Mouse (Mus musculus) liver, adult 2 months (tissue): ENCODE measurements at regions not wholly inside any gene's neighbourhood (a gene's known extent, or its start where the extent isn't known, plus 50 kb on each side); places are given as distances from the start of the nearest gene placed in this dataset.

Experiments
- DNase-seq: peaks from one replicate; pipeline ENCODE4 v3.0.0-alpha.2; 2011; ENCODE audit warnings: low read depth, low spot score; ENCODE audit errors: extremely low read depth
- H3K27ac ChIP-seq: fragments of 200-500 bp; replicated peaks from 2 replicates; pipeline ENCODE4 v1.5.1; 2012; ENCODE audit warnings: low read depth, mild to moderate bottlenecking, control low read depth, inconsistent platforms, low read length; ENCODE audit not compliant: insufficient read depth
- H3K27me3 ChIP-seq: fragments of 200-500 bp; 2 replicates; pipeline ENCODE4 v1.6.1; 2012; ENCODE audit warnings: mild to moderate bottlenecking, moderate library complexity, low read length, inconsistent platforms; ENCODE audit not compliant: control insufficient read depth, insufficient read depth
- H3K36me3 ChIP-seq: fragments of 200-500 bp; 2 replicates; pipeline ENCODE4 v1.6.1; 2012; ENCODE audit warnings: low read length, inconsistent platforms; ENCODE audit not compliant: control insufficient read depth, insufficient read depth
- H3K4me1 ChIP-seq: fragments of 200-500 bp; 2 replicates; pipeline ENCODE4 v1.6.1; 2011; ENCODE audit warnings: low read length; ENCODE audit not compliant: control insufficient read depth, insufficient read depth
- H3K4me3 ChIP-seq: fragments of 200-500 bp; 2 replicates; pipeline ENCODE4 v1.5.1; 2011; ENCODE audit warnings: low read depth, mild to moderate bottlenecking, control low read depth, low read length, moderate library complexity; ENCODE audit not compliant: insufficient read depth
- H3K79me2 ChIP-seq: fragments of 200-500 bp; 2 replicates; pipeline ENCODE4 v1.6.1; 2012; ENCODE audit warnings: inconsistent platforms, mild to moderate bottlenecking, low read length, moderate library complexity; ENCODE audit not compliant: control insufficient read depth, insufficient read depth
- H3K9ac ChIP-seq: fragments of 200-500 bp; 2 replicates; pipeline ENCODE4 v1.6.1; 2012; ENCODE audit warnings: low read depth, mild to moderate bottlenecking, control low read depth, inconsistent platforms, low read length
- CTCF ChIP-seq: fragments of 200-500 bp; IDR thresholded peaks from 2 replicates; pipeline ENCODE4 v1.5.1; 2011; ENCODE audit warnings: low read depth, low read length, control low read depth
- POLR2A ChIP-seq: fragments of 200-500 bp; IDR thresholded peaks from 2 replicates; pipeline ENCODE4 v1.6.1; 2011; ENCODE audit warnings: low read length, control low read depth; ENCODE audit not compliant: insufficient read depth; ENCODE audit errors: extremely low read depth
- WGBS: fragments of 180-500 bp; shearing (Covaris S2); methylation state at CpG from one replicate; pipeline ENCODE4 v1.1.7; 2018; 5-methylcytosine and 5-hydroxymethylcytosine counted together

GRCm38 (mm10) chr11:71944398-71945097 is 92.8 kb downstream of the Aipl1 start:
- TF ChIP-seq CTCF: no peak
- TF ChIP-seq POLR2A: no peak
- no peaks in the 10 kb centered on the region for H3K27me3 ChIP-seq
- H3K36me3 ChIP-seq: no peaks in the 10 kb centered on the region
- H3K27ac ChIP-seq: no peak overlapping the region
- no peak overlapping the region for H3K9ac ChIP-seq
- DNase-seq: no peak
- no peaks in the 10 kb centered on the region for H3K4me1 ChIP-seq
- no peak overlapping the region for H3K4me3 ChIP-seq
- H3K79me2 ChIP-seq: no peaks in the 10 kb centered on the region
- WGBS: 70% methylated on average over 9 of the region's 9 CpGs

- WGBS: 57% methylated on average over 3 of the region's 3 CpGs
- H3K36me3 ChIP-seq: no peaks in the 10 kb centered on the region
- no peaks in the 10 kb centered on the region for H3K4me1 ChIP-seq
- H3K79me2 ChIP-seq: no peaks in the 10 kb centered on the region
- TF ChIP-seq POLR2A (no peak), CTCF (no peak)
- no peak overlapping the region for H3K9ac ChIP-seq
- no peak overlapping the region for H3K4me3 ChIP-seq
- no peaks in the 10 kb centered on the region for H3K27me3 ChIP-seq
- H3K27ac ChIP-seq: no peak overlapping the region
- DNase-seq: no peak
Observed at GRCm38 (mm10) chr11:71943512-71943911, 93.8 kb downstream of the Aipl1 start.

GRCm38 (mm10) chr11:71939066-71939465 is 98.2 kb downstream of the Aipl1 start:
- 78% methylated on average over 6 of the region's 6 CpGs for WGBS
- no peaks in the 10 kb centered on the region for H3K4me1 ChIP-seq
- no peak overlapping the region for H3K4me3 ChIP-seq
- H3K27ac ChIP-seq: no peak overlapping the region
- DNase-seq: no peak
- TF ChIP-seq POLR2A: no peak
- TF ChIP-seq CTCF: no peak
- no peaks in the 10 kb centered on the region for H3K36me3 ChIP-seq
- no peaks in the 10 kb centered on the region for H3K79me2 ChIP-seq
- H3K9ac ChIP-seq: no peak overlapping the region
- no peaks in the 10 kb centered on the region for H3K27me3 ChIP-seq

- no peak overlapping the region for H3K4me3 ChIP-seq
- WGBS: 40% methylated on average over 6 of the region's 6 CpGs
- no peaks in the 10 kb centered on the region for H3K4me1 ChIP-seq
- no peak overlapping the region for H3K27ac ChIP-seq
- no peaks in the 10 kb centered on the region for H3K27me3 ChIP-seq
- H3K9ac ChIP-seq: no peak overlapping the region
- no peak for DNase-seq
- H3K36me3 ChIP-seq: no peaks in the 10 kb centered on the region
- no peaks in the 10 kb centered on the region for H3K79me2 ChIP-seq
- TF ChIP-seq POLR2A: no peak
- TF ChIP-seq CTCF: no peak
Observed at GRCm38 (mm10) chr11:71937108-71937507, 100.2 kb downstream of the Aipl1 start.

GRCm38 (mm10) chr11:71929716-71930488 is 107.4 kb downstream of the Aipl1 start:
- Histone ChIP-seq H3K9ac (no peak overlapping the region), H3K27me3 (no peaks in the 10 kb centered on the region), H3K79me2 (no peaks in the 10 kb centered on the region), H3K36me3 (no peaks in the 10 kb centered on the region), H3K4me1 (no peaks in the 10 kb centered on the region), H3K4me3 (no peak overlapping the region), H3K27ac (no peak overlapping the region)
- no peak for TF ChIP-seq CTCF
- TF ChIP-seq POLR2A: no peak
- DNase-seq: no peak
- WGBS: 71% methylated on average over 7 of the region's 7 CpGs

- no peak for DNase-seq
- H3K4me1 ChIP-seq: no peaks in the 10 kb centered on the region
- 66% methylated on average over 5 of the region's 5 CpGs for WGBS
- H3K4me3 ChIP-seq: no peak overlapping the region
- no peak for TF ChIP-seq CTCF
- no peak for TF ChIP-seq POLR2A
- no peak overlapping the region for H3K9ac ChIP-seq
- no peaks in the 10 kb centered on the region for H3K79me2 ChIP-seq
- H3K36me3 ChIP-seq: no peaks in the 10 kb centered on the region
- H3K27ac ChIP-seq: no peak overlapping the region
- no peaks in the 10 kb centered on the region for H3K27me3 ChIP-seq
Observed at GRCm38 (mm10) chr11:71914665-71915064, 122.6 kb downstream of the Aipl1 start.
